Mouse (Mus musculus) heart, embryonic 13.5 days (tissue): Measurements from ENCODE around the gene Arl3. TPM values are rescaled to one million over a fixed set of nuclear protein-coding genes. Genes with fewer than 3 reads are reported as not detected.

Experiments
- ATAC-seq: fragments of 200-750 bp; cut with Nextera tagmentation; 2 replicates; pipeline ENCODE4 v1.8.0; 2017; ENCODE audit warnings: moderate TSS enrichment; ENCODE audit not compliant: insufficient number of reproducible peaks, low FRiP score, low TSS enrichment; ENCODE audit errors: extremely low read depth
- H3K27ac ChIP-seq: fragments of 300-500 bp; sonication (generic); replicated peaks from 2 replicates; pipeline ENCODE4 v1.5.1; 2015; ENCODE audit warnings: moderate library complexity, mild to moderate bottlenecking, inconsistent platforms
- H3K27me3 ChIP-seq: fragments of 300-500 bp; sonication (generic); replicated peaks from 2 replicates; pipeline ENCODE4 v1.6.1; 2015; ENCODE audit warnings: mild to moderate bottlenecking, inconsistent platforms
- H3K36me3 ChIP-seq: fragments of 300-500 bp; sonication (generic); 2 replicates; pipeline ENCODE4 v1.6.1; 2015; ENCODE audit warnings: mild to moderate bottlenecking, inconsistent platforms
- H3K4me1 ChIP-seq: fragments of 300-500 bp; sonication (generic); 2 replicates; pipeline ENCODE4 v1.6.1; 2015; ENCODE audit warnings: inconsistent platforms
- H3K4me2 ChIP-seq: fragments of 300-500 bp; sonication (generic); 2 replicates; pipeline ENCODE4 v1.6.1; 2015; ENCODE audit warnings: inconsistent platforms, mild to moderate bottlenecking, moderate library complexity
- H3K4me3 ChIP-seq: fragments of 300-500 bp; sonication (generic); 2 replicates; pipeline ENCODE4 v1.5.1; 2015; ENCODE audit warnings: moderate library complexity, mild to moderate bottlenecking, inconsistent platforms
- H3K9ac ChIP-seq: fragments of 300-500 bp; sonication (generic); 2 replicates; pipeline ENCODE4 v1.6.1; 2015; ENCODE audit warnings: inconsistent platforms, mild to moderate bottlenecking, moderate library complexity
- H3K9me3 ChIP-seq: fragments of 300-500 bp; sonication (generic); 2 replicates; pipeline ENCODE4 v1.6.1; 2016; ENCODE audit warnings: inconsistent platforms
- WGBS: fragments of 180-500 bp; shearing (Covaris S2); methylation state at CpG from one replicate; pipeline ENCODE4 v1.1.7; 2015; ENCODE audit warnings: mixed read lengths; 5-methylcytosine and 5-hydroxymethylcytosine counted together
- polyA plus RNA-seq: library from polyadenylated mRNA; unstranded; fragments of >200 nt; fragmentation: Nextera tagmentation; extraction: Ambion mirVana; gene quantifications from 2 replicates; pipeline ENCODE4 v1.2.1, GENCODE M21; 2015

Gene Arl3
- polyA plus RNA-seq, 1 experiment from 2014 or later: 82.1 TPM

- ATAC-seq: no peak
- Histone ChIP-seq H3K4me2 (no peak overlapping the region), H3K4me3 (no peak overlapping the region), H3K9me3 (no peaks in the 10 kb centered on the region), H3K27me3 (no peaks in the 10 kb centered on the region), H3K4me1 (peaks cover 11% of the 10 kb centered on the region), H3K36me3 (peaks cover 66% of the 10 kb centered on the region), H3K9ac (no peak overlapping the region), H3K27ac (peak overlapping the region; percentile 17; the same call in 1 of the 2 replicates)
- WGBS: 28% methylated on average over 11 of the region's 11 CpGs
These were observed 19.4 kb downstream of the Arl3 start for GRCm38 (mm10) chr19:46553541-46553955.

GRCm38 (mm10) chr19:46552496-46552895 is 20.5 kb downstream of the Arl3 start:
- peaks cover 13% of the 10 kb centered on the region for H3K4me1 ChIP-seq
- no peak overlapping the region for H3K27ac ChIP-seq
- no peaks in the 10 kb centered on the region for H3K9me3 ChIP-seq
- WGBS: 83% methylated on average over 3 of the region's 4 CpGs
- no peak overlapping the region for H3K4me3 ChIP-seq
- H3K27me3 ChIP-seq: no peaks in the 10 kb centered on the region
- no peak overlapping the region for H3K4me2 ChIP-seq
- H3K36me3 ChIP-seq: peaks cover 66% of the 10 kb centered on the region
- no peak overlapping the region for H3K9ac ChIP-seq
- no peak for ATAC-seq

GRCm38 (mm10) chr19:46550385-46550784 is 22.6 kb downstream of the Arl3 start:
- Histone ChIP-seq H3K9me3 (no peaks in the 10 kb centered on the region), H3K4me1 (peaks cover 17% of the 10 kb centered on the region), H3K36me3 (peaks cover 57% of the 10 kb centered on the region), H3K4me3 (no peak overlapping the region), H3K4me2 (no peak overlapping the region), H3K27ac (no peak overlapping the region), H3K9ac (no peak overlapping the region), H3K27me3 (no peaks in the 10 kb centered on the region)
- no peak for ATAC-seq
- WGBS: 82% methylated on average over 4 of the region's 4 CpGs

GRCm38 (mm10) chr19:46548110-46548509 is 24.9 kb downstream of the Arl3 start:
- H3K27ac ChIP-seq: peak overlapping the region; percentile 34; the same call in 1 of the 2 replicates
- H3K4me3 ChIP-seq: no peak overlapping the region
- H3K4me2 ChIP-seq: no peak overlapping the region
- 79% methylated on average over 10 of the region's 10 CpGs for WGBS
- peaks cover 53% of the 10 kb centered on the region for H3K36me3 ChIP-seq
- H3K9me3 ChIP-seq: no peaks in the 10 kb centered on the region
- peaks cover 7% of the 10 kb centered on the region for H3K4me1 ChIP-seq
- H3K27me3 ChIP-seq: no peaks in the 10 kb centered on the region
- ATAC-seq: no peak
- H3K9ac ChIP-seq: 0 out of 2 replicates have a peak overlapping the region, but pooled peaks have one; percentile 33

GRCm38 (mm10) chr19:46547565-46547964 is 25.4 kb downstream of the Arl3 start:
- Histone ChIP-seq H3K9me3 (no peaks in the 10 kb centered on the region), H3K27me3 (no peaks in the 10 kb centered on the region), H3K9ac (no peak overlapping the region), H3K36me3 (peaks cover 57% of the 10 kb centered on the region), H3K4me2 (no peak overlapping the region), H3K4me1 (peaks cover 7% of the 10 kb centered on the region), H3K4me3 (no peak overlapping the region), H3K27ac (peak overlapping the region; percentile 34; the same call in 1 of the 2 replicates)
- ATAC-seq: no peak
- 70% methylated on average over 6 of the region's 6 CpGs for WGBS

GRCm38 (mm10) chr19:46542750-46543149 is 30.2 kb downstream of the Arl3 start:
- H3K27me3 ChIP-seq: no peaks in the 10 kb centered on the region
- H3K36me3 ChIP-seq: peaks cover 52% of the 10 kb centered on the region
- no peak for ATAC-seq
- no peak overlapping the region for H3K27ac ChIP-seq
- H3K4me2 ChIP-seq: no peak overlapping the region
- no peaks in the 10 kb centered on the region for H3K9me3 ChIP-seq
- H3K9ac ChIP-seq: no peak overlapping the region
- peaks cover 7% of the 10 kb centered on the region for H3K4me1 ChIP-seq
- 85% methylated on average over 8 of the region's 8 CpGs for WGBS
- no peak overlapping the region for H3K4me3 ChIP-seq

- no peak overlapping the region for H3K4me2 ChIP-seq
- peaks cover 8% of the 10 kb centered on the region for H3K4me1 ChIP-seq
- no peaks in the 10 kb centered on the region for H3K27me3 ChIP-seq
- 88% methylated on average over 6 of the region's 6 CpGs for WGBS
- H3K4me3 ChIP-seq: no peak overlapping the region
- H3K9me3 ChIP-seq: no peaks in the 10 kb centered on the region
- H3K36me3 ChIP-seq: peaks cover 41% of the 10 kb centered on the region
- no peak for ATAC-seq
- H3K9ac ChIP-seq: no peak overlapping the region
- no peak overlapping the region for H3K27ac ChIP-seq
These were observed 34.8 kb downstream of the Arl3 start for GRCm38 (mm10) chr19:46538213-46538612.

GRCm38 (mm10) chr19:46537357-46537756 is 35.6 kb downstream of the Arl3 start:
- Histone ChIP-seq H3K27me3 (no peaks in the 10 kb centered on the region), H3K36me3 (peaks cover 34% of the 10 kb centered on the region), H3K4me3 (no peak overlapping the region), H3K9ac (no peak overlapping the region), H3K9me3 (no peaks in the 10 kb centered on the region), H3K27ac (no peak overlapping the region), H3K4me2 (no peak overlapping the region), H3K4me1 (peaks cover 17% of the 10 kb centered on the region)
- 86% methylated on average over 9 of the region's 9 CpGs for WGBS
- no peak for ATAC-seq

- no peak overlapping the region for H3K4me2 ChIP-seq
- H3K9ac ChIP-seq: no peak overlapping the region
- H3K27ac ChIP-seq: no peak overlapping the region
- H3K9me3 ChIP-seq: no peaks in the 10 kb centered on the region
- peaks cover 44% of the 10 kb centered on the region for H3K4me1 ChIP-seq
- 49% methylated on average over 6 of the region's 6 CpGs for WGBS
- ATAC-seq: no peak
- no peaks in the 10 kb centered on the region for H3K27me3 ChIP-seq
- H3K4me3 ChIP-seq: no peak overlapping the region
- H3K36me3 ChIP-seq: peaks cover 7% of the 10 kb centered on the region
These were observed 38.4 kb downstream of the Arl3 start for GRCm38 (mm10) chr19:46534542-46535098.

- peaks cover 3% of the 10 kb centered on the region; the same call in 1 of the 2 replicates for H3K36me3 ChIP-seq
- H3K27me3 ChIP-seq: no peaks in the 10 kb centered on the region
- no peak for ATAC-seq
- H3K9me3 ChIP-seq: no peaks in the 10 kb centered on the region
- no peak overlapping the region for H3K9ac ChIP-seq
- H3K4me3 ChIP-seq: no peak overlapping the region
- peaks cover 55% of the 10 kb centered on the region for H3K4me1 ChIP-seq
- H3K4me2 ChIP-seq: no peak overlapping the region
- peak overlapping the region; percentile 99 for H3K27ac ChIP-seq
- 77% methylated on average over 5 of the region's 5 CpGs for WGBS
These were observed 39.5 kb downstream of the Arl3 start for GRCm38 (mm10) chr19:46533525-46533924.

- ATAC-seq: no peak
- Histone ChIP-seq H3K9ac (peak overlapping the region; percentile 34), H3K9me3 (no peaks in the 10 kb centered on the region), H3K4me2 (0 out of 2 replicates have a peak overlapping the region, but pooled peaks have one; percentile 46), H3K4me3 (no peak overlapping the region), H3K36me3 (peaks cover 3% of the 10 kb centered on the region; the same call in 1 of the 2 replicates), H3K4me1 (peaks cover 58% of the 10 kb centered on the region), H3K27me3 (no peaks in the 10 kb centered on the region), H3K27ac (peak overlapping the region; percentile 99)
- 46% methylated on average over 4 of the region's 4 CpGs for WGBS
These were observed 39.9 kb downstream of the Arl3 start for GRCm38 (mm10) chr19:46533066-46533465.

- Histone ChIP-seq H3K9me3 (no peaks in the 10 kb centered on the region), H3K4me3 (no peak overlapping the region), H3K27ac (peak overlapping the region; percentile 99), H3K4me2 (peak overlapping the region; percentile 46), H3K27me3 (no peaks in the 10 kb centered on the region), H3K36me3 (peaks cover 3% of the 10 kb centered on the region; the same call in 1 of the 2 replicates), H3K9ac (peak overlapping the region; percentile 34), H3K4me1 (peaks cover 67% of the 10 kb centered on the region)
- 6% methylated on average over 8 of the region's 10 CpGs for WGBS
- ATAC-seq: no peak
These were observed 40.8 kb downstream of the Arl3 start for GRCm38 (mm10) chr19:46532031-46532688.
